Mouse (Mus musculus) right cerebral cortex, postnatal 36 days (tissue): ENCODE data around the gene Usp48.

Source experiments
- DNase-seq, 2 experiments: peaks; one replicate each; pipeline ENCODE4 v3.0.0; 2022; ENCODE audit warnings: low spot score in 2 of 2, mixed read lengths in 1 of 2

Usp48 gene

DNA sequence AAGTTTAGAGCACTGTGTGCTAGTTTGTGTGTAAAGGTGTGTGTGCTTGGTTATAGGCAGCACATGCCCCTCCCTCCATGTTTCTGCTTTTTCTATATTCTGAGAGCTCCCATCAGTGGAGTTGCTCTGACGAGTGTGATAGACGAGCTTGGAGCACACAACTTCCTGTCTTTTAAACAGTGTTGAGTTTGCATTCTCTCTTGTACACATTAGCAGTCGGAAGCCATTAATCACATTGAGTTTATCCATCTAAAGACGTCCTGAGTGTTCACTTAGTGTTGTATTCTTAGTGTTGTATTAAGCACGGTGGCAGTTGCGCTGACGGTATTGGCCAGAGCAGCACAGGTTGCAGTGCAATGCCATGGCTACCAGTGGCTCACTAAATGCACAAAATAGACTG is 15.7 kb downstream of the Usp48 start:
- DNase-seq: no peak

DNA sequence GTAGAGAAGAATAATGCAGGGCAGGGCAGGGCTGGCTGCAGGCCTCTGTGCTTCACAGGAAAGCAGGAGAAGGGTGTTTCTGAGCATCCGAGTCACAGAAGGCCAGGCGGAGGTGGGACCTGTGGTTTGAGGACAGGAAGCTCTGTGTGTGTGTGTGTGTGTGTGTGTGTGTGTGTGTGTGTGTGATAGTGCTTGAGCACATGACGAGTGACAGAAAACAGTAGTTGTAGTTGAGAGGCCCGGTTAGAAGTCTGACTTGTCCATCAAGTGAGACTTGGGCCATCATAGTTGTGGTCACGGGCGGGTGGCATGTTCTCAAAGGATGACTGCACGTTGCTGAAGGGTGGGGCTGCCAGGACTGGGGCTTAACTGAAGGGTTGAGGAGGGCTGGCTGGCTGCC is 16.1 kb downstream of the Usp48 start:
- DNase-seq: no peak

DNA sequence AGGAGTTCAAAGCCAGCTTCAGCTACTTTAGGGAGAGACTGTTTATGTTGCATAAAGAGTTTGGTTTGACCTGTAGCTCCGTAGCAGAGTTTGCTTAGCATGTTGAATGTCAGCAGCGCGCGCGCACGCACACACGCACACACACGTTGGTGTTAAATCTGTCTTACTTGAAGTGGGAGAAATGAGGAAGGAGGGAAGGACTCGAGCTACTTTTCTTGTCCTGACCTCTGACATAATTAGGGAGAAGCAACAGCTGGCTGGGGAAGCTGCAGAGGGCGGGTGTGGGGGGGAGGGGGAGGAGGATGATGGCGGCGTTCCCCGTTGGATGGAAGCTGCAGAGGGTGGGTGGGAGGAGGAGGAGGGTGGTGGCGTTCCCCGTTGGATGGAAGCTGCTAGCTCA is 16.7 kb downstream of the Usp48 start:
- no peak for DNase-seq

DNA sequence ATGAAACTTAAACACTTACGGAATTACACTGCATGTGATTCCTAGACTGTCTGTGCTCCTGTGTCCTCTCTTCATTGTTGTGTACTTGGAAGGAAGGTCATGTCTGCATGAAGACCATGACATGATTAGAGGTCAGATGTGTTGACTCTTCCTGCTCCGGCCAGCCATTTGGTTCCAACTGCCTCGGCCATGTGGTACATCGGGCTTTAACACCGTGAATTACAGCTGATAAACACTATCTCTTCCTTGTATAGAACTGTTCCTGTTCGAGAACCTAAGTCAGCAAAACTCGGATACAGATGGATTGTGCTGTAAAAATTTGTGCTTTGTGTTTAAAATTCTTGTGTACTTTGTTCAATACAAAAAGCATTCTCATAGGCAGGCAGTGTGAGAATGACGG is 29.3 kb downstream of the Usp48 start:
- DNase-seq: no peak

DNA sequence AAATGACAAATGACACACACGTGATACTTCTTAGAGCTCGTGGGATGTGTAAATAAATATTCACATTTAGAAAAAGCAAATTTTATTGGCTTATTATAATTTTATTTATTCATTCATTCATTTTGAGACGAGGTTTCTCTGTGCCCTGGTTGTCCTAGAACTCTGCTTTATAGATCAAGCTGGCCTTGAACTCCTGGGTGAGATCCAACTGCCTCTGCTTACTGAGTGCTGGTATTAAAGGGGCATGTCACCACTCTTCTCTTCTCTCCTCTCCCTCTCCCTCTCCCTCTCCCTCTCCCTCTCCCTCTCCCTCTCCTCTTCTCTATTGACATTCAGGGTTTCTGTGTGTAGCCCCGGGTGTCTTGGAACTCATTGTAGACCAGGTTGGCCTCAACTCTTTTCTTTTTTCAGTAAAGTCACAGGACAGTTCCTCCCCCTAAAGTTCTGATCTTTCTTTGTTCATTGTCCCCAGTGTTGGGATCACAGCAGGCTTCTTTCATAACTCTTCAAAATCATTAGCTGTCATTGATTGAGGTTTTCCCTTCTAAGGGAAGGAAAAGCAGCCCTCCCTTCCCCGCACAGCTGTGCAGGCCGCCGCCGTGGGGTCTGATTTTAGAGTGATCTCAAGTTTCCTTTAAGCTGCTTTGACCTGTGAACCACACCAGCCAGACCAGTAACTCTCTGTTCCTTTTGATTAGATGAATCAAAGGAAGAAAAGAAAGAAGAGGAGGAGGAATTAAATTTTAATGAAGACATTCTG is 34.1 kb downstream of the Usp48 start:
- no peak for DNase-seq

DNA sequence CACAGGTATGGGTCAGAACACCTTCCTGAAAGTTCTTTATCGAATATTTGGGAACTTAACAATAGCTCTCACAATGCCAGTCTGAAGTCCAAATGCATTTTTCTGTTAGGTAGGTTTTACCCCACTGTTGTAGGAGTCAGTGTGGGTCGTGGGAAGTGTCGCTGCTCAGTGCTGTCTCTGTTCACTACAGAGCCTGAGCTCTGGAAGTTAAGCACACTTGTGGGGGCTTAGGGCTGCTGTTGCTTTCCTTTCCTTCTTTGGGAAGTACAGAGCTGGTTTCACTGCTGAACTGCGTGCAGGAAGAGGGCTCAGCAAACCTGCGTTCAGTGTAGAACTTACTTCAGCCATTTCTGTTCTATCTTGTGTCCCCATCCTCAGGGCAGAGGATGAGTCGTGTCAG is 34.8 kb downstream of the Usp48 start:
- DNase-seq: no peak

DNA sequence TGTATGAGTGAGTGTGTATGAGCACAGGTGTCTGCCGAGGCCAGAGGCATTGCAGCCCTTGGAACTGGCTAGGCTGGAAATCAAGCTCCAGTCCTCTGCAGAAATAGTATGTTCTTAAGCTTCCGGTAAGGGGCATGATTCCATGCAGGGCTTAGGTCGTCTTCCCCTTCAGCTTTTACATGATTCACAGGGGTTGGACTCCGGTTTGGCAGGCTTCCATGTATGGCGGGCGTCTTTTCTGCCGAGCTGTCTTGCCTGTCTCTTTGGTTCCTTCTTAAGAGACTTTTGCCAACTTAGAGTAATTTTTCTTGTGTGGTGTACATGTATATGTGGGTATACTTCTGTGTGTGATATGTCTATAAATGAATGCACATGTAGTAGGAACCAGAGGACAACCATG is 35.8 kb downstream of the Usp48 start:
- no peak for DNase-seq

DNA sequence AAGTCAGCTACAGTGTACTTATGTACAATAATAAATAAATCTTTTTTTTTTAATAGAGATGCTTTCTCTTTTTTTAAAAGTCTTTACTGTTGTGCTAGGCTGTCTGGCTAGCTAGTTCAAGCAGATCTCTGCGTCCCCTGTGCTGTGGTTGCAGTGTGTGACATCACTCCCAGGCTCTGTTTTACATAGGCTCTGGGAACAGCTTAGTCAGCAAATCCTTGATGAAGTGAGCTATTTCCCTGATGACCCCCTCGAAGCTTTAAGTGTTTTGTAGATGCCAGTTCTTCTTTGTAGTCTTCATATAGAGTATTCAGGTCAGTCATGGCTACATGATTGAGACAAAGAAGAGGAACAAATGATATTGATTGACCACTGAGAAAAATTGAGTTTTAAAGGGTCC is 36.6 kb downstream of the Usp48 start:
- no peak for DNase-seq

DNA sequence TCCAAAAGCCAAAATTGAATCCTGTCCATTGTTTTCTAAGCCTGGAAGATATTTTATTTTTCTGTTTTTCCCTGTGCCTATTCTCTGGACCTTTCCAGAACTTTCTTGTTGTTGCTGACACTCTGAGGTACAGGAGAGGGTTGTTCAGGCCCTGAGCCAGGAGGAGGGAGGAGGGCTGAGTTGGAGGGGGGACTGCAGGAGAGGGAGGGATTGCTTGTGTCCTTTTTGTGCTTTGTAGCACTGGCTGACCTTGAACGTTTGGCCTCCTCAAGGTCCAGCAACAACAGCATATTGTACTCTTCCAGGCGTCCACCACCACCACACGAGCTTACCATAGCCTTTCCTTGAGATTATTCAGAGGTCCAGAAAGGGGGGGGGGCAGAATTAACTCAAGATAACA is 38.0 kb downstream of the Usp48 start:
- DNase-seq: no peak

DNA sequence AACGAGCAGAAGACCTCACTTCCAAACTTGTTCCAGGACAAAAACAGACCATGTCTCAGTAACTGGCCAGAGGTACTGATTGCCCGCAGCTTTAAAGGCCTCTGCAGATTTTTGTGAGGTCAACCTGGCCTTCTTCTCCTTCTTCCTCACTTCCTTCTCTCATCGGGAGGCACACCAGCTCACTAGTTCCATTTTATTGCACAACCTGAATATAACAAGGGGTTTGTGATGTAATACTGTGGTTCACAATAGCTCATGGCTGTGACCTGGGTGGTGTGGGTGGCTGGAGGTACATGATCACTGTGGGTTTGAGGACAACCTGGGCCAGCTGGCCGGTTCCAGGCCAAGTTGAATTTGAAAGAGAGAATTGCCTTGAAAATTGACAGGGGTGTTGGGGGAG is 39.8 kb downstream of the Usp48 start:
- no peak for DNase-seq

DNA sequence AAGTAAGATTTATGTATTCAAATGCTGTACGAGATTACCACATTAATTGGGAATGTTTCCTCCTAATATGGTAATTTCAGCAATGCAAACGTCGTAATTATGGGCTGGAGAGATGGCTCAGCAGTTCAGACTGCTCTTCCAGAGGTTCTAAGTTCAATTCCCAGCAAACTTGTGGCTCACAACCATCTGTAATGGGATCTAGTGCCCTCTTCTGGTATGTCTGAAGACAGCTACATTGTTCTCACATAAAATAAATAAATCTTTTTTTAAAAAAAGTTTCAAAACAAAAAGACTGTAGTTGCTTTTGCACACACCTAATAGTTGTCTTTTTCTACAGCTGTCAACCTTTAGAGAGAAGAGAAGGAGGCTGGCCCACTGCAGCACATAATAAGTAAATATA is 43.0 kb downstream of the Usp48 start:
- no peak for DNase-seq

DNA sequence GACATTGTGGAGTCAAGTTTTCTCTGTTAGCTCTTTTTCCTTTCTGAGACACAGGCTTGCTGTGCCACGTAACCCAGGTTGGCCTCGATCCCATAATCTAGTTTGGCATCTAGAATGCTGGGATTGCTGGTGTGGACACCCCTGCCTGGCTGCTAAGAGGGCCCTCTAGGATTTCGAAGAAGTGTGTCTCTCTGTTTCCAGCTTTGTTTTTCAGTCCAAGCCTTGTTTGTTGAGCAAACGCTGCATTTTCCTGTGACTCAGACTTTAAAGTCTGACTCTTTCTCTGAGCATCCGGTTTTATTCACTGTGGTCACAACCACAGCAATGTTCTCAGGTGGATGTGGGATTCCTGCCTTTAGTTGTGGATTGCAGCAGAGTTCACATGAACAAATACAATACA is 48.0 kb downstream of the Usp48 start:
- DNase-seq: no peak

DNA sequence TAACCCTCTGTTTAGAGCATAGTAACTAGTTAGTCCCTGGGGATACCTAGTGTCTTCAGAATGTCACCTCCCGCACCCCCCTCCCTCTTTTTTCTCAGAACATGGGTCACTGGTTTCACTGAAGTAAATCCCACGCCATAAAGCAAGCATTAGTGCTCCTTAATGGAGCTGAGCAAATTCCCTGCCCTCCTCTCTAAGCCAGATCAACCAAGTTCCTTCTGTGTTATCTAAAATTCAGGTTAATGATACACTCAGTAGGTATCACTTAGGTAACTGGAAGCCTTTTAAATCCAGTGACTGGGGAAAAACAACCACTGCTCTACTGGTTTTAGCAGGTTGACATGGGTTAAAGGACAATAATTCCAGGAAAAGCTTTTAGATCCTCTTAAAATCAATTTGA is 48.5 kb downstream of the Usp48 start:
- DNase-seq: no peak

DNA sequence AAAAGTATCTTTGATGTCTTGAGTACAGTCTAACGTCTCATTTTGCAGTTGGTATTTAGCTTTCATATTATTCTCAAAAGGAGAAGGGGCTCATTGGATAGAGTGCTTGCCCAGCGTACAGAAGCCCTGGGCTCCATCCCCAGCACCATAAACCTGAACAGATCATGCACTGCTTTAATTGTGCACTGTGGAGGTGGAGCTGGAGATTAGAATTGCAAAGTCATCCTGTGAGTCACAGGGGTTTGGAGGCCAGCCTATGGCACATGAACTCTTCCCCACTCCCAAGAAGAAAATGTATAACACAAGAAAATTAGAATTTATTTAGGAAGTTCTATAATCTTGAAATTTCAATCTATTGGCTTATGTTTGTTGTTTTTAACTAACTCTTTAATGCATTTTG is 49.9 kb downstream of the Usp48 start:
- DNase-seq: no peak

DNA sequence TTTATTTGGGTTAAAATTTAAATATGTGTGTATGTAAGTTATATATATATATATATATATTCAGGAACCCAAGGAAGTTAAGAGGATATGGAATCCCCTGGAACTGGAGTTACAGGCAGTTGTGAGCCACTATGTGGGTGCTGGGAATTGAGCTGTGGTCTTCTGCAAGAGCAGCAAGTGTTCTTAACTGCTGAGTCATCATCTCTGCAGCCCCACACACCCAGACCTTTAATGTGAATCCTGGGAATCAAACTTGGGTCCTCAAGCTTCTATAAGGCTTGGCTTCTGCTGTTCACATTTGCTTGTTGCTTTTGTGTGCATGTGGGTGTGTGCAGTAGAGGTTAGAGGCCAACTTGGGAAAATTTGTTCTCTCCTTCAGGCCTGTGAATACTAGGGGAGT is 52.7 kb downstream of the Usp48 start:
- DNase-seq: no peak

DNA sequence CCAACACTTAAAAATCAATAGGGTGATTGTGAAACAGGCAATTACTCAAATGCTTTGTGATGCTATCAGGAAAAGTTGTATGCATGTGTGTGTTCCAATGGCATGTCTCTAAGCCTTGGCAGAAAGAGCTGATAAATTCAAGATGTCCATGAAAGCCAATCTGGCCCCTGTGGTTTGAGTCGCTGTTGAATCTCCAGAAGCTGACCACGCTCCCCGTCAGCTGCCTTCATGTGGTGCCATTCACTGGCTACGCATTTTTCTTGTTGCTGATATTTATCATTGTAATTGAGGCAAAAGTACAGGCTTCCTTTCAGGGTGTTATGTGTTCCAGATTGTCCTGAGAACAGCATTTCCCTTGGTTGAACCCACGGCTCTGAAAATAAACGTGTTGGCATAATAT is 54.1 kb downstream of the Usp48 start:
- no peak for DNase-seq

DNA sequence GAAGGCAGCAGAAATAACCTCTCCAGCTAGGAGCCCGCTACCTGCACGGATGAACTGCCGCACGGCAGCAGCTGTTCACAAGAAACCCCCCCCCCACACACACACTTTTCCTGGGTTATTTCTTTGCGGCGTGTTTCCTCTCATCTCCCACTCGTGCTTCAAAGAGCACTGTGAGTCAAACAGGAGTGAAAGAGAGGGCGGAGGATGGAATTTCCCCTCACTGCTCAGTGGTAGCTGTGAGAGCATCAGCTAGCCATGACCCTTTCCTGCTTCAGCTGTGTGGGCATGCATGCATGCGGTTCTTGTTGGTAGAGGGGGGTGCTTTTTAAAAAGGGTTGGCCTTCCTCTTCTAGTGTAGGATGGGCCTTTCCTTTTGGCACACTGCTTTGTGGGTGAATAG is 54.7 kb downstream of the Usp48 start:
- DNase-seq: no peak

DNA sequence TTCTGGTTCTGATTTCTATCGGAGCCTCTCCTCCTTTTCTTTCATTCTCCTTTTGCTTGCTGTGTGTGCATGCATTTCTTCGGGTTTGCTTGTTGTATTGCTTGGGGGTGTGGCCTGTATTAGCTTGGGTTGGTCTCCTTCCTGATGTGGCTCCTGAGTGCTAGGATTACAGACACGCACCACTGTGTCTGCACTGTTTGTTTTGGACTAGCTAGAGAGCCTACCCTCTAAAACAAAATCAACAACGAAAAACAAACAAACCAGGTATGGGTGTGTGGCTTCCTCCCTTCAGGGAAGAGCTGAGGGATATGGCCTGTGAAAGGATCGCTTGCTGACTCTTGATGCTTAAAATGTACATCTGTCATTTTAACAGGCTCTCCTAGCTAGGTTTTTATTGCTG is 57.4 kb downstream of the Usp48 start:
- no peak for DNase-seq

DNA sequence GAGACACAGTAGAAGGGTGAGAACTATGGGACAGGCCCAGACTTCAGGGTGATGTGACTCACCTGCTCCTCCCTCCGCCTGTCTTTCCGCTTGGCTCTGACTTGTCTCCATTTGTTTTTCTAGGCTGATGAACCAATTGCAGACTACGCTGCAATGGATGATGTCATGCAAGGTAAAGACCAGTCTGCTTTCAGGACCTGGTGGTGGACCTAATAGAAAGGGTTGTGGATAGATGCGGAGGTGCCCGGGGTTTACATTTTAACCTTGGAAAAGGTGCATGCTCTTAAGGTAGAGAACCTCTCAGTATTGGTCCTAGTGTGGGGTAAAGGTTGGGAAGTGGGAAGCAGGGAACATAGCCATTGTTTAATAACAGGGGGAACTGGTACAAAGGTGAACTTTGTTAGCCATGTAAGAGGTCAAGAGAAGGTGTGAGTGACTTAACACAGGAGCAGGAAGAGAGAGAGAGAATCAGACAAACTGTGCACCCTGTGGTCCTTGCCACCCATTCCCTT is 59.3 kb downstream of the Usp48 start:
- no peak for DNase-seq

DNA sequence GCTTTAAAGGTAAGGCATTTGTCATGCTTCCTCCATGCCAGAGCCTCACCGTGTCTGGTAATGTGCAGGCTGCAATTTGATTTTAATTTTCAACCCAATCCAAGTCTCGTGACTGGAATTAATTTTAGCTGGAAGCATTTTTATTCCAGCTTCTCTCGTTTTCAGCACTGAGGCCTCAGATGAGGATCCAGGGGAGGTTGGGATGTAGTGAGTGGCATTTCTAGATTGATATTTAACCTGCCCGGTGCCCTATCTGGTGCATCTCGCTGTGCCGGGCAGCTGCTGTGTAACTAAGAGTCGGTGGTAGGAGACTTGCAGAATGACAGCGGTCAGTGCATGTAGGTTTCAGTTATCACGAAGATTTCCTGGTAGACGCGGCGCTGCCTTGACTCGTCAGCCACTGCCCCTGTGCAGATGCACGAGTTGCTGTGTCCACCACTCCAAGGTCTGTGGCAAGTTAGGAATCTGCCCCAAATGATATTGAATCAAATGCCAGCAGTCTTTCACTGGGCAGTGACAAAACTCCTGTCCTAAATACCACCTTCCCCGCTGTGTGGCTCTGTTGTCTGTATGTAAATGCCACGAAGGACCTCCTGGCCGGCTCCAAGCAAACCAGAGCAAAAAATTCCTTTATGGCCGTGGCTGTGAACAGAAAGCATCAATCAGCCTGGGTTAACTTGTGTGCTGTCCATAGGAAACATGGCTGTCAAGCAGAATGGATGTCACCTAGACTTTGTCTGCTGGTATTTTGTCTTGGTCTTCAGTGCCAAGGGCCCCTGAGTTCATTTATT is 61.9 kb downstream of the Usp48 start:
- DNase-seq: no peak

DNA sequence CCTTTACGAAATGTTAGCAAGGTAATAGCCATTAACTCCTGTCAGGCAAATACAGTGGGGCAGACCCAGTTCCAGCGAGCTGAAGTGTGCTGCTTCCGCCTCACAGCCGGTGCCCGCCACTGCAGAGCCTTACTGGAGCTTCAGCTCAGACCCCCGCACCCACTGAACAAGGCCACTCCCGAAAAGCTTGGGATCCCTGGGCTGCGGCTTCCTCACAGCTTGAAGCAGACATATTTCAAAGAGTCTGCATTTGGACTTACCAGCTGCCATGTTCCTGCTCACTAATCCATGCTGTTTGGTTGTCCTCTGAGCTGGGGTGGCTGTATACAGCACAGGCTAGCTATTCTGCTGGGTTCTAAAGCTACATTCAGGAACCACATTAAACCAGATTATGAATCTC is 64.1 kb downstream of the Usp48 start:
- DNase-seq: no peak

DNA sequence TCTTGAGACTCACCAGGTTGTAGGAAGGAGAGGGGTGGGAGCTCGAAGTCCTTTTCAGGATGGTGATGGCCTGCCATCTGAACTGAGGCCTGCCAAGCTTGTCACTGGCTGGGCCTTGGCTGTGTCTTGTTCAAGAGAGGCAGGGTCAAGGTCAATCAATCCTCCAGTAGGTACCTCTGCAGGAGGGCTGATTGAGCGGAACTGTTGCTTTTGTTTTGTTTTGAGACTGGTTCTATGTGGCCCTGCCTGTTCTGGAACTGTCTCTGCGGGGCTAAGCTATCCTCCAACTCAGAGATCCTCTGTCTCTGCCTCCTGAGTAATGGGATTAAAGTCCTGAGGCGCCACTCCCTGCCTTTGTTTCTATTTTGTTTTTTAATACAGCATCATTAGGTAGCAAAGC is 66.0 kb downstream of the Usp48 start:
- no peak for DNase-seq

DNA sequence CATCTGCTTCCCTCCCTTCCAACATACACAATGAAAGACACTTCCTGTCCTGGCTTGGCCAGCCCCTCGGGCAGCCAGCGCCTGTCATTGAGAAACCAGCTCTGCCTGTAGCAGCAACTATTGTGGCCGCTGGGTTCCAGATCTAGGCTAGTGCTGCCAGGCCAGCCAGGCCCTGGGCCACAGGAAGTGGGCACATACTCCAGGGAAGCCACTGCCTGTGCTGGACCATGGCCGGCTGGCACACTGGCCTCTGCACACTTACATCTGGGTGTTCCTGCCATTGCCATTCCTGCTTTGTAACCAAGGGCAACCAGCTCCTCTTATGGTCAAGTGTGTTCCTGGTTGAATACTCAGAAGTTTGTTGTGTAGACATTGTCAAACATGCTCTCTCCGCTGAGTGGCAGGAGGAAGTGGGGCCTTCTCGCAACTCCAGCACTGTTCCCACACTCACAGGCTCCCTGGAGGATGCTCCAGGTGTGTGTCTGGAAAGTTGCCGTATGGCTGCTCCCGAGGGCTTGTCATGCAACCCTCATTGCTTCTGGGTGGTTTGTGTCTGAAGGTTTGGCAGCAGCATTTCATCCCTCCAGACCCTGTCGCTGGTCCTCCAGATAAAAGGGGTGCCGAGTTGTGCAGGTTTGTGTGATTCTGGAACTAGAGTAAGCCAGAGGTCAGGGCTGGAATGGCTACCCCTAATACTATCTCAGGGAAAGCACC is 67.0 kb downstream of the Usp48 start:
- DNase-seq: no peak
